Mouse (Mus musculus) left cerebral cortex, postnatal 4 days (tissue): ENCODE measurements at regions not wholly inside any gene's neighbourhood (a gene's known extent, or its start where the extent isn't known, plus 50 kb on each side); places are given as distances from the start of the nearest gene placed in this dataset. TPM values are rescaled to one million over a fixed set of nuclear protein-coding genes. Genes with fewer than 3 reads are reported as not detected.
A peak's percentile ranks its signal among the peaks of the same experiment; 100 is the strongest.
"Not testable (repeated sequence)": the region's sequence is repeated elsewhere in the genome, so short reads cannot be mapped to it uniquely, and the experiment has no call there.

Experiments used
- DNase-seq: peaks from one replicate; pipeline ENCODE4 v3.0.0-alpha.2; 2022
- intact Hi-C: fragments of 180-260 bp; cut with DNase I; formaldehyde crosslinking; loops from one replicate; pipeline ENCODE4 v1.15.1; 2025
- microRNA-seq: library from miRNA; unstranded; fragments of <30 nt; microRNA quantifications from one replicate; pipeline ENCODE4 v1.2.0, GENCODE M21; 2022

DNA sequence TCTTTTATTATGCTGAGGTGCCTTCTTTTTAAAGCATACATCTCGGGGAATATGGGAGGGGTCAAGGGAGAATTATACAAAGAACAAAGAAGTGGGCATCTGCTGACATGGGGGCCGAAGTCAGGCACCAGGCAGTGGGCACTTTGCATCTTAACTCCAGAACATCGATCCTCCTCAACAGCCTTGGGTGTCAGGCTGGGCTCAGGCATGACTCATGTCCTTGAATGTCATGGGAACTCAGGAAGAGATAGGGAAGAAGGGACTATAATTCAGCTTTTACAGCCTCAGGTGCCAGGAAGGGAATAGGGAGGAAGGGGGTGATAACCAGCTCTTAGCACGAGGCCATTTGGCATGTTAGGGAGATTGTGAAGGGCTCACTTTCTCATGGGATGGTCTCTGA, 85.6 kb upstream of the Ptprz1 start:
- intact Hi-C loops, result not testable (repeated sequence)

DNA sequence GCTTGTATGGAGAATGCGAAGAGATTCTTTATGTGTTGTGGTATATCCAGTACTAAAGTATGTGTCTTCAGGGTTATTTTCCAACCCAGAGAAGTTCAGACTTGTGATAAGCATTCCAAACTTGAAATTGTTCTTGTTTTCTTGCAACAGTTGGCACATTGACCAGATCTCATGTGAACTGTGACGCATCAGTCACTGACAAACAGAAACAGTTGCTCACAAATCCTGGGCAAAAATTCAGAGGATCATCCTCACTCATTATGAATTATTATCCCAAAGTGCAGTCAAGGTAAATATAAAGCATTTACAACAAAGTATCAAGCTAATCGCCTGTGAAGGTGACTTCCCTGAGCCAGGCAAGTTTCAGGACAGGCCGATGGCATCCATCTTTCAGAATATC, 83.5 kb upstream of the Ptprz1 start:
- intact Hi-C loops, result no loop called here
- no peak for DNase-seq

More for the DNA sequence above, 85.6 kb upstream of the Ptprz1 start:
- not testable (repeated sequence) for DNase-seq

DNA sequence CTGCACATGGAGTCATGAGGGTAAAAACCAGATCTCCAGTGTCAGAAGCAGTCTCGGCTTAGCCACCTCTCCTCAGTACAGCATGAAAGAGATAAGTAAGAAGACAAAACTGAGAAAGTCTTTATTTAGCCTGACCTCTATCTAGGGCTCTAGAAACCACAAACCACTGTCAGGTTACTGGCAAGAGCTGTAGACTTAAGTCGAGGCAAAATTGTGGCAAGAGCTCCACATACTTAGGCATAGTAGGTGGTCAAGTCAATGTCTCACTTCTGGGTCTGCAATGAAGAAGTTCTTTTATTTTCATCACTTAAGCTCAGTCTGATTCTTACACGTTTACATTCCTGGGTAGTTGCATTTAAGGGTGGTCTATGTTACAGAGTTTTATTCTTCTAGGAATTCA, 82.7 kb upstream of the Ptprz1 start:
- intact Hi-C loops, result no loop called here

DNA sequence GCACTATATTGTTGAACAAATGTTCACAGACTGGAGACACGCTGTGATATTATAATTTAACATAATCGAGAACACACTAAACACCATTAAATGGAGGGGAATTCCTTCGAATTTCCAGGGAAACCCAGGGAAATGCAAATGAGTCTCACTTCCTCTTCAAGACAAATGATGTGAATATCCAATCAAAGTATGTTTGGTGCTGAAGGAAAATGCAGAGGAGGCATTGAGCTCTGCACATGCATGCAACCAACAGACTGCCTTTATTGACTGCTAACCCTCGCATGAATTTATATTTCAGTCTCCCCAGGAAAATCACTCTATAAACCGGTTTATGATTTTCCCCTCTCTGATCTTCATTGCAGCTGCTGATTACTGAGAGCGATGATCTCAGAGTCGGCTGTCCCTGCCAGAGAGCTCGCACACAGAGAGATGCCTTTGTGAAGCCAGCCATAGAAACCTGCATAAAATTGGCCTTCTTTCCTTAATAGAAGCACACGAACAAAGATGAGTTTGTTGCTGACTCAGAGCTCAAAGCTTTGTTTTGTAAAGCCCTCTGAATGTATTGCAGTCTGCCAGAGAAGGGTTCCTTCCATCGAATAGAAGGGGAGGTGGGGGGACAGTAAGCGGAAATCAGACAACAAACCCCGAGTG, 81.1 kb upstream of the Ptprz1 start:
- peak; percentile 44 for DNase-seq
- intact Hi-C loops, result loop anchor here (2.0 kb wide), 1 partner anchor 83 kb away; no protein-coding TSS in a partner anchor

More for the DNA sequence above, 82.7 kb upstream of the Ptprz1 start:
- no peak for DNase-seq

DNA sequence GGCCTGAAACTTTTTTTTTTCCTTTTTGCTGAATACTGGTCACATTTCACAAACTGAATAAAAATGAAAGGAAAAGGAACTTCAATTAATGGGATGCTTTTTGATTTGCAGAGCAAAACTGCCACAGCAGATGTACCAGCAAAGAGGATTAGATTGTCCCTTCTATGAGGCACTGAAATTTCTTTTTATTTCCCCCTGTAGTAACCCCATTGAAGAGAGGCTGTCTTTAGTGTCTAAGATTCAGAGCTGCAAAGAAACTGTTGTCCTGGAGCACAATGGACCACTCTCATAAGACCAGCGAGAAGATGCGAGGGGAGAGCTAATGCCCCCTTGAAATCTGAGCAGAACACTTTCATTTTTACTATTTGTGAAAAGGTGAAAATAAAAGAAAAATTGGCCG, 80.5 kb upstream of the Ptprz1 start:
- intact Hi-C loops, result loop anchor here (2.0 kb wide), 1 partner anchor 82 kb away; no protein-coding TSS in a partner anchor
- DNase-seq, result no peak

DNA sequence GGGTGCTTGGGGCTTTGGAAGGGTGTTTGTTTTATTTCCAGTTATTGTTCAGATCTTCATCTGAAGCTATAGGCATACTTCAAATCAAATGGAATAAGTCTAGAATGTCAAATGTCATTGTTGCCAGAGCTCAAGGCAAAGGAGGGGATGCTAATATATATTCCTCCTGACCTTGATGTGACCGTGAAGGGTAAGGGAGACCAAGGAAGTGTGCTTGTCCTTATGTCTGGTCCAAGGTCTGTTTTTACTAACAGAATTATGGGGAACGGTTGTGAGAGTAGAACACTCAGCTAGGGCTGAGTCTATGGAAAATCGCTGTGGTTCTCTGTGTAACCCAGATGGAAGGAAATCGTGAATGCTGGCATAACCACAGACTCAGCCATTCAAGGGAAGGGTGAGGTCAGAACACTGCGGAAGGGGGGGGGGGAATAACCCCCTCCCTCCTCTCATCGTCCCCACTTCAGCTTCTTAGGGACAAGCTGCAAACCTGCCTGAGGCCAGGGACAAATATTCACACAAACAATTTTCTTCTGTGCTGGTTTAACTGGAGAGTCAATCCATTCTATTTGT, 79.9 kb upstream of the Ptprz1 start:
- peak; percentile 10 for DNase-seq
- intact Hi-C loops, result loop anchor here (2.0 kb wide), 1 partner anchor 81 kb away; no protein-coding TSS in a partner anchor

DNA sequence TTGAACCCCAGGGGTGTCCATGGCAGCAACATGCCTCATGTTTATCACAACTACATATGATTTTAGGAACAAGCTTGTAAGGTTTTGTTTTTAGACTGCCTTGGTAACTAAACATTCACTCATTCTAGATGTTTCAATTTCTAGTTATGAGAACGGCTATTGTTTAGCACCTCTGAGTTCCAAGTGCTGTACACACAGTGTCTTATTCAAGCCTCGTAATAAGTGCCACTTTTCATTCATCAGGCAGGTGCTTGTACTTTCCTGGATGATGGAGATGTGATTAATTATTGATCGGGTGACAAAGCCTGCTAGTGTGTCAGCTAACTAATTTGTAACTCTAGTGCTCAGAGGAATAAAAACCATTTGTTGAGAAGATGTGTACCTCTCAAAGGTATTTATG, 73.4 kb upstream of the Ptprz1 start:
- intact Hi-C loops, result no loop called here
- no peak for DNase-seq

DNA sequence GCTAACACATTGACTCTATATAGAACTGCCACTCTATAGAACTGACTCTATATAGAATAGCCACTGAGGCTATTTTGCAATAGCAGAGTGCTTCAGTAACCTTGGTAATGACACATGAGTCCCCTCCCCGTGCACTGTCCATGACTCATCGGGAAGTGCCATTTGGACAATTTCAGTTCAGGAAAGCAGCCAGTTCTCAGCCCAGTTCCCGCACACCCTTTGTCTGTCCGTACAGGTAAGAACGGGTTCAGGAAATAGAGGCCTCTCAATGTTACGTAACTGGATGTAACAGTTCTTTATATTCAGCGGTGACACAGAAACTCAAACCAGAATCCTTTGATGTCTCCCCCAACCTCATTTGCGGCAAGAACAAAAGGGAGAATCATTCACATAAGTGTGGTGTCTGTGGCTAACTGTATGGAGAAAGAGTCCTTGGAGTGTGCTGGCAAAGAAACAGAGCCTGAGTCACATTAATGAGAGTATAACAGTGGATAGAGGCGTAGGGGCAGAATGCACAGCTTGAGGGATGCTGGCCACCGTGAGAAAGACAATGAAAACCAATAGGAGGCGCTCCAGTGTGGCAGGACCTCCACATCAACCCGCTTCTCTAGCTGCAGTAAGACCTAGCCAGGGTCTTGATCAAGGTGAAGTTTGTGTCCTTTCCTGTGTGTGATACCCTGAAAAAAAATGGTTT, 72.8 kb upstream of the Ptprz1 start:
- intact Hi-C loops, result no loop called here
- DNase-seq, result no peak

DNA sequence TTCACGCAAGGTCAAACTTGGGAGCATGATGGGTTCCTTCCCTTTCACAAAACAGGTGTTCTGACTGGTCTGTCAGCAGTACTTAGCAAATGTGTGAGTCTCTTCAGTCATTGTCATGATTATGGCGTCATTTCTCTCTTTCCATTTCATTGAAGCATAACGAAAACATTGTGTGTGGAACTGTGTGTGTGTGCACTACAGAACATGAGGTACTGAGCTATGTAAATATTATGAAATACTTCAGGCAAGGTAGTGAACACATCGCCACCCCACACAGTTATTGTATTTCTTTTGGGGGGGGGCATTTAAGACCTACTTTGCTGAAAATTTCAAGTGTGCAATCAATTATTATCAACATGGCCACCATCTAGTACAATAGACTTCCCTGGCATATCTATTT, 71.4 kb upstream of the Ptprz1 start:
- intact Hi-C loops, result no loop called here
- no peak for DNase-seq

DNA sequence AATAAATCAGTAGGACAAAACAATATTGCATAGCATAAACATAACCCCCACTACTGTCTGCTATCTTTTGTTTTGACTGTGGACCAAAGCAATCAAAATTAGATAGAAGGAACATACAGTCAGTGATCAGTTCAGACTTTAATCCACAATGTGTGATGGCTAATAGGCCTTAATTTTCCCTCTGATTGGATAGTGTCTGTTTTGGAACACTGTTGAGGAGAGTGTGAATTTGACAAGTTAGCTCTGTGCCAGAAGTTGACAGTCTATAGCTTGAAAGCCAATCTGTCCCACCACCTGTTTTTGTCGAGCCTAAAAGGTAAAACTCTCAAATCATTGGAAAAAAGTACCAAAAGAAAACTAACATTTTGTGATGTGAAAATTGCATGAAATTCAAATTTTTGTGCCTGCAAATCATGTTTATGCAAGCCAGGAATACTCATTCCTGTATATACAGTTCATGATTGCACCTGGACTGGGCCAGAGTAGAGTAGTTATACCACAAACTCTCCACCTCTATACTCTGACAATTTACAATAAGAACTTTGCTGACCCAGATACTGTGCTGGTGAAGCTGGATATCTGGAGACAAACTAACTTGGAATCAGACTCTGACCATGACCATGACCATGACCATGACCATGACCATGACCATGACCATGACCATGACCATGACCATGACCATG, 50.1 kb upstream of the Ptprz1 start:
- no peak for DNase-seq
- intact Hi-C loops, result no loop called here

Small RNA genes in the stretch of these regions (microRNA-seq; reads per million reads assigned to microRNA genes)
- not detected for gene Gm25942
